9 mouse cellular contexts compared by ENCODE assay signal in genomic region chr11:12035324-12035723, GRCm38 (mm10). TPM values are rescaled to one million over a fixed set of nuclear protein-coding genes. Genes with fewer than 3 reads are reported as not detected.
DNase-seq lines count a peak whose midpoint lies in the region; ATAC-seq and TF ChIP-seq lines count a peak whose summit lies in the region.
"Had no signal": no experiment of that assay in that cellular context is flagged by ENCODE, and none has a peak within 500 bp of the region (broad histone marks: within the 10 kb centered on the region; RNA-seq: fewer than 3 reads in every experiment).

No protein-coding gene starts in this region.

- DNase-seq in forebrain, embryonic 10.5 days (ENCODE audit: extremely low spot score, low spot score) = peak; percentile 36
- no peak for DNase-seq in forebrain, postnatal 0 days
- DNase-seq in ZHBTc4 (ENCODE audit: low read depth, low spot score) = peak; percentile 13
- no peak for DNase-seq in heart, postnatal 0 days (ENCODE audit: low spot score)
- DNase-seq in liver, postnatal 0 days = no peak
- no peak for DNase-seq in testis, postnatal 10 days (ENCODE audit: low spot score)
- DNase-seq: cerebellum, adult 18-20 months had no signal

- peaks cover 100% of the 10 kb centered on the region for H3K27me3 ChIP-seq in forebrain, embryonic 10.5 days (ENCODE audit: poor library complexity, severe bottlenecking)
- H3K27me3 ChIP-seq in forebrain, postnatal 0 days (ENCODE audit: insufficient read depth, low read length) = peaks cover 75% of the 10 kb centered on the region
- H3K27me3 ChIP-seq in heart, postnatal 0 days (ENCODE audit: control insufficient read depth, insufficient read depth, low read length) = peaks cover 92% of the 10 kb centered on the region
- peaks cover 61% of the 10 kb centered on the region for H3K27me3 ChIP-seq in liver, postnatal 0 days (ENCODE audit: insufficient read depth, low read length)

- H3K9ac ChIP-seq in forebrain, postnatal 0 days = no peak overlapping the region
- peak overlapping the region; percentile 98 for H3K9ac ChIP-seq in heart, postnatal 0 days (replicated peaks; ENCODE audit: low read depth, low read length)
- peak overlapping the region; percentile 70 for H3K9ac ChIP-seq in liver, postnatal 0 days (replicated peaks)

- no peak for TF ChIP-seq CTCF in forebrain, postnatal 0 days (IDR thresholded peaks at IDR 0.05; ENCODE audit: low read depth)
- TF ChIP-seq CTCF in heart, postnatal 0 days (IDR thresholded peaks at IDR 0.05; ENCODE audit: low read depth) = no peak
- no peak for TF ChIP-seq CTCF in liver, postnatal 0 days (IDR thresholded peaks at IDR 0.05; ENCODE audit: low read depth)

- peaks cover 28% of the 10 kb centered on the region for H3K4me1 ChIP-seq in forebrain, embryonic 10.5 days
- H3K4me1 ChIP-seq in forebrain, postnatal 0 days (ENCODE audit: insufficient read depth) = no peaks in the 10 kb centered on the region
- H3K4me1 ChIP-seq in heart, postnatal 0 days (ENCODE audit: control insufficient read depth, insufficient read depth) = no peaks in the 10 kb centered on the region; the same call in 1 of the 2 replicates
- no peaks in the 10 kb centered on the region for H3K4me1 ChIP-seq in liver, postnatal 0 days (ENCODE audit: insufficient read depth)

- peak overlapping the region; percentile 97 for H3K27ac ChIP-seq in forebrain, embryonic 10.5 days
- no peak overlapping the region for H3K27ac ChIP-seq in forebrain, postnatal 0 days (ENCODE audit: low read depth, low read length)
- H3K27ac ChIP-seq in heart, postnatal 0 days (ENCODE audit: low read depth) = peak overlapping the region; percentile 96
- H3K27ac ChIP-seq in liver, postnatal 0 days (ENCODE audit: low read depth) = peak overlapping the region; percentile 81

- peaks cover 25% of the 10 kb centered on the region for H3K36me3 ChIP-seq in forebrain, embryonic 10.5 days (replicated peaks)
- H3K36me3 ChIP-seq in forebrain, postnatal 0 days (ENCODE audit: insufficient read depth) = no peaks in the 10 kb centered on the region
- no peaks in the 10 kb centered on the region for H3K36me3 ChIP-seq in heart, postnatal 0 days (replicated peaks; ENCODE audit: control insufficient read depth, insufficient read depth, low read length)
- no peaks in the 10 kb centered on the region for H3K36me3 ChIP-seq in liver, postnatal 0 days (replicated peaks; ENCODE audit: insufficient read depth, low read length)

- H3K4me3 ChIP-seq in forebrain, embryonic 10.5 days = peak overlapping the region; percentile 69
- no peak overlapping the region for H3K4me3 ChIP-seq in forebrain, postnatal 0 days (ENCODE audit: low read depth, low read length)
- H3K4me3 ChIP-seq in heart, postnatal 0 days (ENCODE audit: low read depth, low read length) = peak overlapping the region; percentile 79
- peak overlapping the region; percentile 54 for H3K4me3 ChIP-seq in liver, postnatal 0 days (ENCODE audit: low read depth, low read length)

- TF ChIP-seq EP300 in heart, postnatal 0 days (IDR thresholded peaks at IDR 0.05; ENCODE audit: low read depth) = no peak
- TF ChIP-seq EP300 in liver, postnatal 0 days (IDR thresholded peaks at IDR 0.05; ENCODE audit: low read depth) = no peak

- no peak overlapping the region for H3K4me2 ChIP-seq in forebrain, postnatal 0 days (ENCODE audit: low read depth)
- peak overlapping the region; percentile 71 for H3K4me2 ChIP-seq in heart, postnatal 0 days (ENCODE audit: low read depth, low read length)
- H3K4me2 ChIP-seq in liver, postnatal 0 days (ENCODE audit: low read depth, low read length) = peak overlapping the region; percentile 58

- WGBS in forebrain, embryonic 10.5 days = 7% methylated on average over 12 of the region's 12 CpGs
- 13% methylated on average over 12 of the region's 12 CpGs for WGBS in forebrain, postnatal 0 days
- WGBS in heart, postnatal 0 days = 12% methylated on average over 12 of the region's 12 CpGs
- 24% methylated on average over 12 of the region's 12 CpGs for WGBS in liver, postnatal 0 days (ENCODE audit: insufficient replicate concordance)

- H3K9me3 ChIP-seq in forebrain, embryonic 10.5 days = no peaks in the 10 kb centered on the region; the same call in 1 of the 2 replicates
- H3K9me3 ChIP-seq in forebrain, postnatal 0 days (ENCODE audit: low read length) = no peaks in the 10 kb centered on the region
- no peaks in the 10 kb centered on the region for H3K9me3 ChIP-seq in heart, postnatal 0 days (replicated peaks; ENCODE audit: control insufficient read depth, low read length)
- no peaks in the 10 kb centered on the region for H3K9me3 ChIP-seq in liver, postnatal 0 days (ENCODE audit: low read length)

- ATAC-seq in forebrain, postnatal 0 days = no peak
- no peak for ATAC-seq in heart, postnatal 0 days (ENCODE audit: insufficient read depth, low read depth)
- no peak for ATAC-seq in liver, postnatal 0 days
- ATAC-seq in frontal cortex, adult (ENCODE audit: low TSS enrichment) = no peak
- no peak for ATAC-seq in inflammation-experienced regulatory T-cells, adult 6 months

RNA-seq across cellular contexts. Expression of gene Grb10, which starts 3.2 kb away (rescaled TPM):
- 471 and 485 TPM in 2 replicates for polyA plus RNA-seq in forebrain, embryonic 10.5 days (2016; fragmentation: Nextera tagmentation; extraction: Ambion mirVana)
- 58.4 and 80.3 TPM in 2 replicates for total RNA-seq in forebrain, postnatal 0 days (2014; rRNA removed)
- polyA plus RNA-seq in forebrain, postnatal 0 days (2015; fragmentation: Nextera tagmentation; extraction: Ambion mirVana) = 24.8 and 32.7 TPM in 2 replicates
- total RNA-seq in heart, postnatal 0 days (2014; rRNA removed; ENCODE audit: low replicate concordance) = 687 and 726 TPM in 2 replicates
- 190 and 200 TPM in 2 replicates for polyA plus RNA-seq in heart, postnatal 0 days (2015; fragmentation: Nextera tagmentation; extraction: Ambion mirVana)
- polyA plus RNA-seq in liver, postnatal 0 days (2015; fragmentation: Nextera tagmentation; extraction: Ambion mirVana) = 113 and 121 TPM in 2 replicates
- not detected for polyA plus RNA-seq in inflammation-experienced regulatory T-cells, adult 6 months (2017; shearing (Covaris generic))

Comparison
In these comparisons a context has a peak if more than half of its experiments do, and no peak if none do; other contexts are left out.
1. DNase-seq: peak in forebrain, embryonic 10.5 days (single experiment) and ZHBTc4 (single experiment); none in forebrain, postnatal 0 days (single experiment), heart, postnatal 0 days (single experiment), liver, postnatal 0 days (single experiment) and testis, postnatal 10 days (single experiment).
2. RNA of gene Grb10, which starts 3.2 kb away (polyA plus RNA-seq): 471 to 485 TPM in forebrain, embryonic 10.5 days, 190 to 200 TPM in heart, postnatal 0 days, 113 to 121 TPM in liver, postnatal 0 days and 24.8 to 32.7 TPM in forebrain, postnatal 0 days; not detected in inflammation-experienced regulatory T-cells, adult 6 months; every median in the first group is over 10 times any median in the second.